Mouse (Mus musculus) neural tube, embryonic 13.5 days (tissue): ENCODE results near the gene Slc35d2. TPM values are rescaled to one million over a fixed set of nuclear protein-coding genes. Genes with fewer than 3 reads are reported as not detected.
A peak's percentile ranks its signal among the peaks of the same experiment; 100 is the strongest.

ENCODE experiments used
- ATAC-seq: fragments of 200-750 bp; cut with Nextera tagmentation; 2 replicates; pipeline ENCODE4 v1.8.0; 2017; ENCODE audit warnings: low read depth, mild to moderate bottlenecking, moderate TSS enrichment, moderate library complexity
- H3K27ac ChIP-seq: fragments of 300-500 bp; sonication (generic); replicated peaks from 2 replicates; pipeline ENCODE4 v1.5.1; 2015; ENCODE audit warnings: moderate library complexity, mild to moderate bottlenecking, inconsistent platforms
- H3K27me3 ChIP-seq: fragments of 300-500 bp; sonication (generic); 2 replicates; pipeline ENCODE4 v1.6.1; 2015; ENCODE audit warnings: mild to moderate bottlenecking, inconsistent platforms
- H3K36me3 ChIP-seq: fragments of 300-500 bp; sonication (generic); 2 replicates; pipeline ENCODE4 v1.6.1; 2015; ENCODE audit warnings: mild to moderate bottlenecking, inconsistent platforms
- H3K4me1 ChIP-seq: fragments of 300-500 bp; sonication (generic); replicated peaks from 2 replicates; pipeline ENCODE4 v1.6.1; 2015; ENCODE audit warnings: inconsistent platforms
- H3K4me2 ChIP-seq: fragments of 300-500 bp; sonication (generic); 2 replicates; pipeline ENCODE4 v1.6.1; 2015; ENCODE audit warnings: inconsistent platforms, mild to moderate bottlenecking, moderate library complexity
- H3K4me3 ChIP-seq: fragments of 300-500 bp; sonication (generic); 2 replicates; pipeline ENCODE4 v1.5.1; 2015; ENCODE audit warnings: mild to moderate bottlenecking, inconsistent platforms
- H3K9ac ChIP-seq: fragments of 300-500 bp; sonication (generic); 2 replicates; pipeline ENCODE4 v1.6.1; 2015; ENCODE audit warnings: moderate library complexity, mild to moderate bottlenecking, inconsistent platforms
- H3K9me3 ChIP-seq: fragments of 300-500 bp; sonication (generic); 2 replicates; pipeline ENCODE4 v1.6.1; 2016; ENCODE audit warnings: inconsistent platforms
- WGBS: fragments of 180-500 bp; shearing (Covaris S2); methylation state at CpG from one replicate; pipeline ENCODE4 v1.1.7; 2015; 5-methylcytosine and 5-hydroxymethylcytosine counted together
- polyA plus RNA-seq: library from polyadenylated mRNA; unstranded; fragments of >200 nt; fragmentation: Nextera tagmentation; extraction: Ambion mirVana; gene quantifications from 2 replicates; pipeline ENCODE4 v1.2.1, GENCODE M21; 2015

Slc35d2 gene
- polyA plus RNA-seq, 1 experiment from 2014 or later, result 2.6 TPM

- H3K9me3 ChIP-seq, result no peaks in the 10 kb centered on the region
- H3K4me2 ChIP-seq, result peak within 1 kb of the TSS; percentile 93
- WGBS, result under 1% methylated on average over 56 of the region's 56 CpGs
- peak; percentile 99 for ATAC-seq
- H3K4me3 ChIP-seq, result peak within 1 kb of the TSS; percentile 81
- peak within 1 kb of the TSS; percentile 79 for H3K9ac ChIP-seq
- no peaks in the 10 kb centered on the region; the same call in 1 of the 2 replicates for H3K27me3 ChIP-seq
- H3K36me3 ChIP-seq, result no peaks in the 10 kb centered on the region
- peaks cover 13% of the 10 kb centered on the region for H3K4me1 ChIP-seq
- H3K27ac ChIP-seq, result peak within 1 kb of the TSS; percentile 73
These were observed 24.0 kb upstream of the Slc35d2 start, which contains the start of gene Zfp367 for GRCm38 (mm10) chr13:64153083-64153682. TSS of gene Zfp367 (minus strand) at chr13:64153202.

- ATAC-seq, result peak; percentile 70
- Histone ChIP-seq H3K36me3 (no peaks in the 10 kb centered on the region), H3K4me1 (peaks cover 13% of the 10 kb centered on the region), H3K9ac (peak overlapping the region; percentile 79), H3K9me3 (no peaks in the 10 kb centered on the region), H3K4me2 (peak overlapping the region; percentile 93), H3K27ac (peak overlapping the region; percentile 73), H3K27me3 (no peaks in the 10 kb centered on the region), H3K4me3 (peak overlapping the region; percentile 81)
- WGBS, result under 1% methylated on average over 61 of the region's 61 CpGs
These were observed 23.5 kb upstream of the Slc35d2 start for GRCm38 (mm10) chr13:64152671-64153082.

- peak overlapping the region; percentile 81 for H3K4me3 ChIP-seq
- H3K27ac ChIP-seq, result peak overlapping the region; percentile 73
- H3K4me2 ChIP-seq, result peak overlapping the region; percentile 93
- peaks cover 13% of the 10 kb centered on the region for H3K4me1 ChIP-seq
- WGBS, result under 1% methylated on average over 41 of the region's 42 CpGs
- H3K9ac ChIP-seq, result peak overlapping the region; percentile 79
- H3K27me3 ChIP-seq, result no peaks in the 10 kb centered on the region
- H3K9me3 ChIP-seq, result no peaks in the 10 kb centered on the region
- ATAC-seq, result peak; percentile 41
- no peaks in the 10 kb centered on the region for H3K36me3 ChIP-seq
These were observed 23.1 kb upstream of the Slc35d2 start for GRCm38 (mm10) chr13:64152241-64152669.

GRCm38 (mm10) chr13:64150121-64150520, 21.0 kb upstream of the Slc35d2 start:
- H3K9ac ChIP-seq, result no peak overlapping the region
- H3K4me3 ChIP-seq, result no peak overlapping the region
- no peaks in the 10 kb centered on the region for H3K36me3 ChIP-seq
- peaks cover 13% of the 10 kb centered on the region for H3K4me1 ChIP-seq
- no peak overlapping the region for H3K27ac ChIP-seq
- H3K27me3 ChIP-seq, result no peaks in the 10 kb centered on the region
- no peaks in the 10 kb centered on the region for H3K9me3 ChIP-seq
- WGBS, result 71% methylated on average over 5 of the region's 5 CpGs
- no peak for ATAC-seq
- no peak overlapping the region for H3K4me2 ChIP-seq

GRCm38 (mm10) chr13:64129616-64130375, 628 bp upstream of the Slc35d2 start:
- no peaks in the 10 kb centered on the region for H3K27me3 ChIP-seq
- peak overlapping the region; percentile 75 for H3K9ac ChIP-seq
- no peak overlapping the region for H3K27ac ChIP-seq
- H3K4me1 ChIP-seq, result peaks cover 12% of the 10 kb centered on the region; the same call in 1 of the 2 replicates
- no peaks in the 10 kb centered on the region for H3K9me3 ChIP-seq
- no peaks in the 10 kb centered on the region for H3K36me3 ChIP-seq
- H3K4me2 ChIP-seq, result peak overlapping the region; percentile 88
- peak overlapping the region; percentile 55 for H3K4me3 ChIP-seq
- 37% methylated on average over 15 of the region's 15 CpGs for WGBS
- peak; percentile 69; the same call in 1 of the 2 replicates for ATAC-seq

GRCm38 (mm10) chr13:64126316-64126715, 2.9 kb downstream of the Slc35d2 start:
- Histone ChIP-seq H3K27me3 (no peaks in the 10 kb centered on the region), H3K27ac (no peak overlapping the region), H3K9ac (no peak overlapping the region), H3K4me2 (no peak overlapping the region), H3K36me3 (no peaks in the 10 kb centered on the region), H3K4me1 (peaks cover 12% of the 10 kb centered on the region; the same call in 1 of the 2 replicates), H3K9me3 (peaks cover 6% of the 10 kb centered on the region), H3K4me3 (no peak overlapping the region)
- no peak for ATAC-seq
- 66% methylated on average over 4 of the region's 4 CpGs for WGBS

- WGBS, result 86% methylated on average over 6 of the region's 6 CpGs
- no peaks in the 10 kb centered on the region for H3K27me3 ChIP-seq
These were observed 4.3 kb downstream of the Slc35d2 start for GRCm38 (mm10) chr13:64124886-64125285.

GRCm38 (mm10) chr13:64123491-64124188, 5.5 kb downstream of the Slc35d2 start:
- H3K9ac ChIP-seq, result no peak overlapping the region
- ATAC-seq, result no peak
- 31% methylated on average over 6 of the region's 6 CpGs for WGBS
- peaks cover 6% of the 10 kb centered on the region for H3K9me3 ChIP-seq
- H3K4me1 ChIP-seq, result no peaks in the 10 kb centered on the region
- H3K27me3 ChIP-seq, result no peaks in the 10 kb centered on the region
- H3K27ac ChIP-seq, result no peak overlapping the region
- no peaks in the 10 kb centered on the region for H3K36me3 ChIP-seq
- no peak overlapping the region for H3K4me2 ChIP-seq
- H3K4me3 ChIP-seq, result no peak overlapping the region

More at GRCm38 (mm10) chr13:64124886-64125285, 4.3 kb downstream of the Slc35d2 start:
- Histone ChIP-seq H3K27ac (no peak overlapping the region), H3K9me3 (peaks cover 6% of the 10 kb centered on the region), H3K9ac (no peak overlapping the region), H3K4me1 (peaks cover 12% of the 10 kb centered on the region; the same call in 1 of the 2 replicates), H3K4me3 (no peak overlapping the region), H3K36me3 (no peaks in the 10 kb centered on the region), H3K4me2 (no peak overlapping the region)
- ATAC-seq, result no peak

GRCm38 (mm10) chr13:64120760-64121159, 8.4 kb downstream of the Slc35d2 start:
- WGBS, result 68% methylated on average over 4 of the region's 4 CpGs
- H3K9me3 ChIP-seq, result peaks cover 6% of the 10 kb centered on the region
- no peaks in the 10 kb centered on the region for H3K4me1 ChIP-seq
- no peaks in the 10 kb centered on the region for H3K36me3 ChIP-seq
- no peak overlapping the region for H3K27ac ChIP-seq
- H3K4me3 ChIP-seq, result no peak overlapping the region
- no peak overlapping the region for H3K4me2 ChIP-seq
- no peak overlapping the region for H3K9ac ChIP-seq
- no peaks in the 10 kb centered on the region for H3K27me3 ChIP-seq
- no peak for ATAC-seq

GRCm38 (mm10) chr13:64117442-64117841, 11.7 kb downstream of the Slc35d2 start:
- Histone ChIP-seq H3K4me2 (no peak overlapping the region), H3K4me1 (no peaks in the 10 kb centered on the region), H3K27ac (no peak overlapping the region), H3K36me3 (no peaks in the 10 kb centered on the region), H3K9me3 (no peaks in the 10 kb centered on the region), H3K27me3 (no peaks in the 10 kb centered on the region), H3K4me3 (no peak overlapping the region), H3K9ac (no peak overlapping the region)
- 59% methylated on average over 2 of the region's 2 CpGs for WGBS
- ATAC-seq, result no peak

- WGBS, result 94% methylated on average over 1 of the region's 1 CpGs
- H3K9me3 ChIP-seq, result no peaks in the 10 kb centered on the region
- no peak for ATAC-seq
- no peak overlapping the region for H3K27ac ChIP-seq
- H3K4me3 ChIP-seq, result no peak overlapping the region
- no peaks in the 10 kb centered on the region for H3K36me3 ChIP-seq
- H3K4me1 ChIP-seq, result peaks cover 23% of the 10 kb centered on the region
- no peak overlapping the region for H3K4me2 ChIP-seq
- H3K9ac ChIP-seq, result no peak overlapping the region
- H3K27me3 ChIP-seq, result no peaks in the 10 kb centered on the region
These were observed 18.7 kb downstream of the Slc35d2 start for GRCm38 (mm10) chr13:64110421-64110820.

- ATAC-seq, result peak; percentile 62; the same call in 1 of the 2 replicates
- no peaks in the 10 kb centered on the region for H3K36me3 ChIP-seq
- WGBS, result 10% methylated on average over 5 of the region's 5 CpGs
- peak overlapping the region; percentile 39; the same call in 1 of the 2 replicates for H3K27ac ChIP-seq
- H3K27me3 ChIP-seq, result no peaks in the 10 kb centered on the region
- H3K9me3 ChIP-seq, result no peaks in the 10 kb centered on the region
- H3K4me3 ChIP-seq, result no peak overlapping the region
- peaks cover 23% of the 10 kb centered on the region for H3K4me1 ChIP-seq
- no peak overlapping the region for H3K9ac ChIP-seq
- peak overlapping the region; percentile 27 for H3K4me2 ChIP-seq
These were observed 20.8 kb downstream of the Slc35d2 start for GRCm38 (mm10) chr13:64108381-64108850.
